Mouse (Mus musculus) heart, postnatal 0 days (tissue): ENCODE measurements at regions not wholly inside any gene's neighbourhood (a gene's known extent, or its start where the extent isn't known, plus 50 kb on each side); places are given as distances from the start of the nearest gene placed in this dataset.

Source experiments
- ATAC-seq: fragments of 200-750 bp; cut with Nextera tagmentation; 2 replicates; pipeline ENCODE4 v1.8.0; 2017; ENCODE audit warnings: low read depth, moderate number of reproducible peaks, moderate library complexity; ENCODE audit not compliant: insufficient read depth
- DNase-seq: peaks from one replicate; pipeline ENCODE4 v3.0.0-alpha.2; 2016; ENCODE audit warnings: low spot score
- H3K27ac ChIP-seq: fragments of 300-500 bp; sonication (generic); 2 replicates; pipeline ENCODE4 v1.5.1; 2014; ENCODE audit warnings: low read depth, mild to moderate bottlenecking
- H3K27me3 ChIP-seq: fragments of 300-500 bp; sonication (generic); 2 replicates; pipeline ENCODE4 v1.6.1; 2014; ENCODE audit warnings: low read length, mixed read lengths; ENCODE audit not compliant: control insufficient read depth, insufficient read depth
- H3K36me3 ChIP-seq: fragments of 300-500 bp; sonication (generic); replicated peaks from 2 replicates; pipeline ENCODE4 v1.6.1; 2014; ENCODE audit warnings: low read length, mixed read lengths; ENCODE audit not compliant: control insufficient read depth, insufficient read depth
- H3K4me1 ChIP-seq: fragments of 300-500 bp; sonication (generic); 2 replicates; pipeline ENCODE4 v1.6.1; 2014; ENCODE audit warnings: antibody characterized with exemption; ENCODE audit not compliant: control insufficient read depth, insufficient read depth
- H3K4me2 ChIP-seq: fragments of 300-500 bp; sonication (generic); 2 replicates; pipeline ENCODE4 v1.6.1; 2014; ENCODE audit warnings: low read depth, mild to moderate bottlenecking, low read length, moderate library complexity
- H3K4me3 ChIP-seq: fragments of 300-500 bp; sonication (generic); 2 replicates; pipeline ENCODE4 v1.5.1; 2014; ENCODE audit warnings: low read depth, low read length
- H3K9ac ChIP-seq: fragments of 300-500 bp; sonication (generic); replicated peaks from 2 replicates; pipeline ENCODE4 v1.6.1; 2014; ENCODE audit warnings: low read depth, low read length, mixed read lengths
- H3K9me3 ChIP-seq: fragments of 300-500 bp; sonication (generic); replicated peaks from 2 replicates; pipeline ENCODE4 v1.6.1; 2016; ENCODE audit warnings: low read length; ENCODE audit not compliant: control insufficient read depth
- CTCF ChIP-seq: IDR thresholded peaks from 2 replicates; pipeline ENCODE4 v1.5.1; 2016; ENCODE audit warnings: antibody characterized with exemption, control low read depth, low read depth
- EP300 ChIP-seq: IDR thresholded peaks from 2 replicates; pipeline ENCODE4 v1.6.1; 2016; ENCODE audit warnings: antibody characterized with exemption, low read depth
- WGBS: fragments of 180-500 bp; shearing (Covaris S2); extraction: QIAGEN DNeasy Blood & Tissue Kit; methylation state at CpG from one replicate; pipeline ENCODE4 v1.1.7; 2014; 5-methylcytosine and 5-hydroxymethylcytosine counted together

- Histone ChIP-seq H3K4me3 (no peak overlapping the region), H3K27ac (no peak overlapping the region), H3K4me1 (no peaks in the 10 kb centered on the region), H3K9ac (no peak overlapping the region), H3K27me3 (no peaks in the 10 kb centered on the region), H3K36me3 (no peaks in the 10 kb centered on the region), H3K4me2 (no peak overlapping the region), H3K9me3 (no peaks in the 10 kb centered on the region)
- no peak for ATAC-seq
- 61% methylated on average over 3 of the region's 3 CpGs for WGBS
- DNase-seq: no peak
- TF ChIP-seq CTCF: no peak
- no peak for TF ChIP-seq EP300
Measured at GRCm38 (mm10) chr14:105584632-105585031, 312.0 kb downstream of the Spry2 start.

GRCm38 (mm10) chr14:105583497-105583896 lies 313.1 kb downstream of the Spry2 start:
- 85% methylated on average over 2 of the region's 2 CpGs for WGBS
- H3K4me1 ChIP-seq: no peaks in the 10 kb centered on the region
- TF ChIP-seq EP300: no peak
- no peak for TF ChIP-seq CTCF
- H3K27me3 ChIP-seq: no peaks in the 10 kb centered on the region
- H3K4me2 ChIP-seq: no peak overlapping the region
- H3K27ac ChIP-seq: no peak overlapping the region
- H3K36me3 ChIP-seq: no peaks in the 10 kb centered on the region
- ATAC-seq (no peak), DNase-seq (no peak)
- H3K9ac ChIP-seq: no peak overlapping the region
- no peaks in the 10 kb centered on the region for H3K9me3 ChIP-seq
- H3K4me3 ChIP-seq: no peak overlapping the region

- Histone ChIP-seq H3K4me2 (no peak overlapping the region), H3K9me3 (no peaks in the 10 kb centered on the region), H3K27me3 (no peaks in the 10 kb centered on the region), H3K4me3 (no peak overlapping the region), H3K36me3 (no peaks in the 10 kb centered on the region), H3K4me1 (peaks cover 12% of the 10 kb centered on the region), H3K9ac (no peak overlapping the region), H3K27ac (no peak overlapping the region)
- WGBS: 58% methylated on average over 4 of the region's 4 CpGs
- no peak for DNase-seq
- no peak for TF ChIP-seq EP300
- TF ChIP-seq CTCF: no peak
- ATAC-seq: no peak
Measured at GRCm38 (mm10) chr14:105576266-105576665, 317.9 kb downstream of the Ndfip2 start.

GRCm38 (mm10) chr14:105572036-105572891 lies 313.9 kb downstream of the Ndfip2 start:
- H3K4me1 ChIP-seq: peaks cover 12% of the 10 kb centered on the region
- no peaks in the 10 kb centered on the region for H3K36me3 ChIP-seq
- no peak overlapping the region; the same call in 1 of the 2 replicates for H3K9ac ChIP-seq
- H3K4me3 ChIP-seq: no peak overlapping the region
- WGBS: 29% methylated on average over 18 of the region's 18 CpGs
- TF ChIP-seq CTCF: no peak
- TF ChIP-seq EP300: no peak
- H3K4me2 ChIP-seq: peak overlapping the region; percentile 31
- no peak overlapping the region for H3K27ac ChIP-seq
- ATAC-seq (no peak), DNase-seq (no peak)
- H3K9me3 ChIP-seq: no peaks in the 10 kb centered on the region
- H3K27me3 ChIP-seq: no peaks in the 10 kb centered on the region

GRCm38 (mm10) chr14:105570156-105570555 lies 311.8 kb downstream of the Ndfip2 start:
- Histone ChIP-seq H3K9ac (no peak overlapping the region), H3K4me1 (peaks cover 12% of the 10 kb centered on the region), H3K27ac (no peak overlapping the region), H3K4me3 (no peak overlapping the region), H3K36me3 (no peaks in the 10 kb centered on the region), H3K27me3 (no peaks in the 10 kb centered on the region), H3K4me2 (no peak overlapping the region), H3K9me3 (no peaks in the 10 kb centered on the region)
- ATAC-seq: no peak
- DNase-seq: no peak
- WGBS: 84% methylated on average over 6 of the region's 6 CpGs
- TF ChIP-seq CTCF (no peak), EP300 (no peak)
